Mouse (Mus musculus) mammary gland, adult 2 months (tissue): ENCODE measurements around the gene Icos. TPM values are rescaled to one million over a fixed set of nuclear protein-coding genes. Genes with fewer than 3 reads are reported as not detected.

Experiments used
- polyA plus RNA-seq: library from polyadenylated mRNA; depleted of rRNA; stranded (reverse); fragments of >200 nt; gene quantifications from 2 replicates; pipeline ENCODE4 v1.2.3, GENCODE M21; 2012; ENCODE audit warnings: low replicate concordance; rRNA removed

Icos gene
- polyA plus RNA-seq = 2.8 and 3.8 TPM in 2 replicates

DNA sequence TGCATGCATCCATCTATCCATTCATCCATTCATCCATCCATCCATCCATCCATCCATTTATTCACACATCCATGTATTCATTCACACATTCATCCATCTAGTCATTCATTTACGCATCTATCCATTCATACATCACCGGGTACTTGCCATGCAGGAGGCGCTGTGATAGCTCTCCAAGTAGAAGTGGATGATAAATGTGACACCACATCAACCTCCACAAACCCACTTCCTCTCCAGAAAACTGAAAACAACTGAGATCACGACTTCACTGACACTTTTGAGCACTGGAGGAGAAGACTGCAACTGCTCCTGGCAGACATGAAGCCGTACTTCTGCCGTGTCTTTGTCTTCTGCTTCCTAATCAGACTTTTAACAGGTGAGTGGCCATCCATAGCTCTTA is at the start of gene Icos:
TSS of gene Icos (plus strand) at position 287 of the 400 bp plus-strand sequence.

Other genes starting within 250 kb of the Icos start
- 2.1 and 2.9 TPM in 2 replicates for gene Ctla4, start 90.9 kb upstream of the Icos start, polyA plus RNA-seq